Mouse (Mus musculus) spleen, adult 2 months (tissue): Measurements from ENCODE around the gene Acot3. TPM values are rescaled to one million over a fixed set of nuclear protein-coding genes. Genes with fewer than 3 reads are reported as not detected.
"Not testable (repeated sequence)": the region's sequence is repeated elsewhere in the genome, so short reads cannot be mapped to it uniquely, and the experiment has no call there.

Experiments used
- DNase-seq, 2 experiments: peaks; one replicate each; pipeline versions ENCODE4 v3.0.0 to v3.0.0-alpha.2; 2012 to 2021; ENCODE audit warnings: low spot score in 2 of 2, low read depth in 1 of 2
- H3K27ac ChIP-seq: fragments of 200-500 bp; 2 replicates; pipeline ENCODE4 v1.5.1; 2012; ENCODE audit warnings: low read length, inconsistent platforms; ENCODE audit not compliant: insufficient read depth
- H3K27me3 ChIP-seq: fragments of 200-500 bp; 2 replicates; pipeline ENCODE4 v1.6.1; 2012; ENCODE audit warnings: mild to moderate bottlenecking, moderate library complexity, low read length, inconsistent platforms; ENCODE audit not compliant: control insufficient read depth, insufficient read depth
- H3K36me3 ChIP-seq: fragments of 200-500 bp; 2 replicates; pipeline ENCODE4 v1.6.1; 2012; ENCODE audit warnings: mild to moderate bottlenecking, low read length, inconsistent platforms; ENCODE audit not compliant: control insufficient read depth, insufficient read depth
- H3K4me1 ChIP-seq: fragments of 200-500 bp; 2 replicates; pipeline ENCODE4 v1.6.1; 2011; ENCODE audit warnings: inconsistent platforms; ENCODE audit not compliant: control insufficient read depth, insufficient read depth, insufficient read length
- H3K4me3 ChIP-seq: fragments of 200-500 bp; 2 replicates; pipeline ENCODE4 v1.5.1; 2011; ENCODE audit warnings: mild to moderate bottlenecking, inconsistent platforms; ENCODE audit not compliant: insufficient read depth, insufficient read length; ENCODE audit errors: extremely low read depth
- CTCF ChIP-seq: fragments of 200-500 bp; IDR thresholded peaks from 2 replicates; pipeline ENCODE4 v1.5.1; 2011; ENCODE audit warnings: mild to moderate bottlenecking, inconsistent platforms; ENCODE audit not compliant: insufficient read depth, insufficient read length, insufficient replicate concordance; ENCODE audit errors: extremely low read depth
- POLR2A ChIP-seq: fragments of 200-500 bp; IDR thresholded peaks from 2 replicates; pipeline ENCODE4 v1.6.1; 2011; ENCODE audit warnings: low read depth, low read length, inconsistent platforms
- WGBS: fragments of 180-500 bp; shearing (Covaris S2); methylation state at CpG from one replicate; pipeline ENCODE4 v1.1.7; 2018; 5-methylcytosine and 5-hydroxymethylcytosine counted together
- polyA plus RNA-seq: library from polyadenylated mRNA; depleted of rRNA; stranded (reverse); fragments of >200 nt; gene quantifications from 2 replicates; pipeline ENCODE4 v1.2.3, GENCODE M21; 2012

The Acot3 gene
- polyA plus RNA-seq, 1 experiment: not detected

- TF ChIP-seq CTCF (no peak), POLR2A (no peak)
- DNase-seq: no peak
- Histone ChIP-seq H3K4me3 (no peak overlapping the region), H3K27ac (no peak overlapping the region), H3K27me3 (no peaks in the 10 kb centered on the region), H3K36me3 (no peaks in the 10 kb centered on the region), H3K4me1 (peaks cover 2% of the 10 kb centered on the region; the same call in 1 of the 2 replicates)
- WGBS: 69% methylated on average over 12 of the region's 12 CpGs
Observed at GRCm38 (mm10) chr12:84011251-84012040, 40.5 kb upstream of the Acot3 start.

- no peak overlapping the region for H3K4me3 ChIP-seq
- 93% methylated on average over 6 of the region's 6 CpGs for WGBS
- no peaks in the 10 kb centered on the region for H3K36me3 ChIP-seq
- TF ChIP-seq CTCF (no peak), POLR2A (no peak)
- no peak for DNase-seq
- peaks cover 2% of the 10 kb centered on the region; the same call in 1 of the 2 replicates for H3K4me1 ChIP-seq
- no peaks in the 10 kb centered on the region for H3K27me3 ChIP-seq
- no peak overlapping the region for H3K27ac ChIP-seq
Observed at GRCm38 (mm10) chr12:84013130-84013529, 38.8 kb upstream of the Acot3 start.

GRCm38 (mm10) chr12:84013701-84014100 is 38.2 kb upstream of the Acot3 start:
- TF ChIP-seq POLR2A (no peak), CTCF (no peak)
- Histone ChIP-seq H3K4me1 (no peaks in the 10 kb centered on the region; the same call in 1 of the 2 replicates), H3K36me3 (no peaks in the 10 kb centered on the region), H3K27ac (no peak overlapping the region), H3K27me3 (no peaks in the 10 kb centered on the region), H3K4me3 (no peak overlapping the region)
- DNase-seq: no peak
- 94% methylated on average over 7 of the region's 7 CpGs for WGBS

- 10% methylated on average over 7 of the region's 7 CpGs for WGBS
Observed at GRCm38 (mm10) chr12:84020528-84020927, 31.4 kb upstream of the Acot3 start.

GRCm38 (mm10) chr12:84022266-84022665 is 29.7 kb upstream of the Acot3 start:
- H3K4me3 ChIP-seq, H3K36me3 ChIP-seq, DNase-seq, H3K27me3 ChIP-seq, H3K4me1 ChIP-seq, H3K27ac ChIP-seq: not testable (repeated sequence)
- 95% methylated on average over 4 of the region's 4 CpGs for WGBS

More at GRCm38 (mm10) chr12:84020528-84020927, 31.4 kb upstream of the Acot3 start:
- H3K27me3 ChIP-seq, H3K4me3 ChIP-seq, H3K4me1 ChIP-seq, H3K27ac ChIP-seq, H3K36me3 ChIP-seq: not testable (repeated sequence)
- DNase-seq: peak in 1 of 2 experiments; percentile 7

- H3K4me1 ChIP-seq: no peaks in the 10 kb centered on the region
- H3K27me3 ChIP-seq: no peaks in the 10 kb centered on the region
- TF ChIP-seq POLR2A: no peak
- TF ChIP-seq CTCF: no peak
- 80% methylated on average over 9 of the region's 9 CpGs for WGBS
- no peak overlapping the region for H3K27ac ChIP-seq
- H3K36me3 ChIP-seq: no peaks in the 10 kb centered on the region
- no peak for DNase-seq
- H3K4me3 ChIP-seq: no peak overlapping the region
Observed at GRCm38 (mm10) chr12:84023052-84023745, 28.7 kb upstream of the Acot3 start.

GRCm38 (mm10) chr12:84025888-84026287 is 26.1 kb upstream of the Acot3 start:
- Histone ChIP-seq H3K27ac (no peak overlapping the region), H3K36me3 (no peaks in the 10 kb centered on the region), H3K4me1 (no peaks in the 10 kb centered on the region), H3K27me3 (no peaks in the 10 kb centered on the region), H3K4me3 (no peak overlapping the region)
- DNase-seq: no peak
- 86% methylated on average over 7 of the region's 7 CpGs for WGBS
- TF ChIP-seq POLR2A (no peak), CTCF (no peak)

GRCm38 (mm10) chr12:84028328-84028727 is 23.6 kb upstream of the Acot3 start:
- not testable (repeated sequence) for H3K27ac ChIP-seq, DNase-seq
- WGBS: 81% methylated on average over 3 of the region's 3 CpGs

GRCm38 (mm10) chr12:84029043-84029442 is 22.9 kb upstream of the Acot3 start:
- 93% methylated on average over 1 of the region's 1 CpGs for WGBS
- H3K36me3 ChIP-seq, H3K4me3 ChIP-seq, H3K27me3 ChIP-seq, DNase-seq, H3K27ac ChIP-seq, H3K4me1 ChIP-seq: not testable (repeated sequence)

More at GRCm38 (mm10) chr12:84028328-84028727, 23.6 kb upstream of the Acot3 start:
- H3K4me3 ChIP-seq, H3K36me3 ChIP-seq, H3K27me3 ChIP-seq, H3K4me1 ChIP-seq: not testable (repeated sequence)
